Mouse (Mus musculus) kidney, embryonic 16.5 days (tissue): ENCODE data around the gene Fam43a. TPM values are rescaled to one million over a fixed set of nuclear protein-coding genes. Genes with fewer than 3 reads are reported as not detected.

ENCODE experiments used
- ATAC-seq: fragments of 200-750 bp; cut with Nextera tagmentation; 2 replicates; pipeline ENCODE4 v1.8.0; 2017; ENCODE audit warnings: moderate TSS enrichment; ENCODE audit not compliant: low FRiP score, low TSS enrichment
- H3K27ac ChIP-seq: fragments of 300-500 bp; sonication (generic); 2 replicates; pipeline ENCODE4 v1.5.1; 2014; ENCODE audit warnings: low read length
- H3K27me3 ChIP-seq: fragments of 300-500 bp; sonication (generic); 2 replicates; pipeline ENCODE4 v1.6.1; 2014; ENCODE audit warnings: low read length, control low read depth, mixed read lengths; ENCODE audit not compliant: insufficient read depth
- H3K36me3 ChIP-seq: fragments of 300-500 bp; sonication (generic); 2 replicates; pipeline ENCODE4 v1.6.1; 2014; ENCODE audit warnings: low read length, control low read depth, mixed read lengths; ENCODE audit not compliant: insufficient read depth
- H3K4me1 ChIP-seq: fragments of 300-500 bp; sonication (generic); 2 replicates; pipeline ENCODE4 v1.6.1; 2014; ENCODE audit warnings: low read length, control low read depth, mixed read lengths; ENCODE audit not compliant: insufficient read depth
- H3K4me2 ChIP-seq: fragments of 300-500 bp; sonication (generic); replicated peaks from 2 replicates; pipeline ENCODE4 v1.6.1; 2014; ENCODE audit warnings: low read depth, low read length
- H3K4me3 ChIP-seq: fragments of 300-500 bp; sonication (generic); 2 replicates; pipeline ENCODE4 v1.5.1; 2014; ENCODE audit warnings: mild to moderate bottlenecking, low read length
- H3K9ac ChIP-seq: fragments of 300-500 bp; sonication (generic); replicated peaks from 2 replicates; pipeline ENCODE4 v1.6.1; 2014; ENCODE audit warnings: low read length
- H3K9me3 ChIP-seq: fragments of 300-500 bp; sonication (generic); 2 replicates; pipeline ENCODE4 v1.6.1; 2016; ENCODE audit warnings: low read length, control low read depth
- WGBS: fragments of 180-500 bp; shearing (Covaris S2); extraction: QIAGEN DNeasy Blood & Tissue Kit; methylation state at CpG from one replicate; pipeline ENCODE4 v1.1.7; 2014; 5-methylcytosine and 5-hydroxymethylcytosine counted together
- polyA plus RNA-seq: library from polyadenylated mRNA; unstranded; fragments of >200 nt; fragmentation: Nextera tagmentation; extraction: Ambion mirVana; gene quantifications from 2 replicates; pipeline ENCODE4 v1.2.1, GENCODE M21; 2015

Fam43a gene
- polyA plus RNA-seq, 1 experiment from 2014 or later = 26.0 TPM

DNA sequence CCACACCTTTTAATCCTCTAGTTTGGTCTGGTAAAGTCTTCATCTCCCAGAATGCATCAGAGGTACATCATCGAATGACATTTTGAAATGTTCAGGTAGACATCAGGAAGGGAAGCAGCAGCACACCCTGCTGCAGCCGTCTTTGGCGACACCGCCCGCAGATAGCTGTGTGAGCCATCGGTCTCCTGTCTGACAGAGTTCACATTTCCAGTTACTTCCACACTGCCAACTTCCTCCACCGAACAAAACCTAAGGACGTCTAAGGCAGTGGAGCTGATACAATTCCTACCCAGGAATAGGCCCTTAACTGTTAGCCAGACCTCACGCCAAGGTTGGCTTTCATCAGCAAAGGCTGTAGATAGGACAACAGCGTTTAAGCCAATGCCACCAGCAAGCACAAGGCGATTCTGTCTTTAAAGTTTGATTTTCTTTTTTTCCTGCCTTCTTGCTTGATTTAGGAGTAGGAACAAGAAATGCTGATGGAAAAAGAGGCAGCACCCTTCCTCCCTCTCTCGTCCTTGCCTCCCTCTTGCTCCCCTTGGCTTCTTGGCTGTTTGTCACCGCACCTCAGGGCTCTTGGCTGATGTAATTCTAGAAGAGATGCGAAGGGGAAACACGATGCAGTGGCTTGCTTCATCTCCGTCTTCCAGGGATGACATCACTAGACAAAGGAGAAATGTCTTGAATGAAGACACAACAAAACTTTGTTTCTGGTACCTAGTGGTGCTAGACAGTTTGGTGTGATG lies 4.7 kb downstream of the Fam43a start:
- 55% methylated on average over 16 of the region's 16 CpGs for WGBS
- H3K4me2 ChIP-seq = peak overlapping the region; percentile 35; the same call in 1 of the 2 replicates
- no peak overlapping the region for H3K4me3 ChIP-seq
- H3K9me3 ChIP-seq = no peaks in the 10 kb centered on the region
- H3K36me3 ChIP-seq = no peaks in the 10 kb centered on the region
- no peak overlapping the region for H3K27ac ChIP-seq
- H3K4me1 ChIP-seq = peaks cover 63% of the 10 kb centered on the region
- H3K9ac ChIP-seq = no peak overlapping the region
- peaks cover 7% of the 10 kb centered on the region for H3K27me3 ChIP-seq
- ATAC-seq = no peak

DNA sequence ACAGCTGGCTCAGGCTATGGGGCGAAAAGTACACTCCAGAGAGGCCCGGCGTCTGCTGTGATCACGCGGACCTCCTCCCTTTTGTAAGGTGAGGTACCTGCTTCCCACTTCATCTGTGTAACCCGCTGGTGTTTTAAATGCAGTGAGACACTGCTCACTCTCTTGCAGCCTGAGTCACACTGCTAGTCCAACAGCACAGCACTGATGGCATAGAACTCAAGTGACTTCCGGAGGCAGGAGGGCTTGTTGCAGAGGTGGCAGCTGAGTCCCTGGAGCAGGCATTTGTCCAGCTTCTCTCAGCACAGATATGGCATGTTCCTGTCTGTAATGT lies 5.2 kb downstream of the Fam43a start:
- H3K27ac ChIP-seq = no peak overlapping the region
- no peak for ATAC-seq
- no peak overlapping the region for H3K4me3 ChIP-seq
- no peaks in the 10 kb centered on the region for H3K9me3 ChIP-seq
- no peak overlapping the region for H3K4me2 ChIP-seq
- peaks cover 7% of the 10 kb centered on the region for H3K27me3 ChIP-seq
- 55% methylated on average over 7 of the region's 7 CpGs for WGBS
- H3K36me3 ChIP-seq = no peaks in the 10 kb centered on the region
- H3K9ac ChIP-seq = 0 out of 2 replicates have a peak overlapping the region, but pooled peaks have one; percentile 7
- H3K4me1 ChIP-seq = peaks cover 60% of the 10 kb centered on the region

DNA sequence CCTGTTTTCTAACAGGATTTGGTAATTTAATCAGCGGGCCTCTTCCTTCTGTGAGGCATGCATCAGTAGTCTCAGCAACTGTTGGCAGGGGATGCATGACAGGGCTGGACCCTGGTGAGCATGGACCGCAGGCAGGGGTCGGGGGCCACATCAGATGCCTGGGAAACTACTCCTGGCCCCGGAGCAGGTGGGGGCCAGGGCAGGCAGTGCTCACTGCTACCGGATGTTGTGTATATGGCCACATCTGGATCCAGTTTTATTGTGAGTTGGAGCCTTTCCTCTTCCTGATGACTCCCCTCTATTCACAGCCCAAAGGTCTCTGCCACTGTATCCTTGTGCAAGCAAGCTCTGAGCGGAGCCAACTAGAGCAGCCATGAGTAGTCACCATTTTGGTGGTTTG lies 6.0 kb downstream of the Fam43a start:
- Histone ChIP-seq H3K9ac (no peak overlapping the region), H3K4me2 (0 out of 2 replicates have a peak overlapping the region, but pooled peaks have one; percentile 1), H3K9me3 (no peaks in the 10 kb centered on the region), H3K4me1 (peaks cover 57% of the 10 kb centered on the region), H3K27me3 (peaks cover 7% of the 10 kb centered on the region), H3K36me3 (no peaks in the 10 kb centered on the region), H3K27ac (no peak overlapping the region), H3K4me3 (no peak overlapping the region)
- peak; percentile 54 for ATAC-seq
- 26% methylated on average over 6 of the region's 6 CpGs for whole genome bisulfite sequencing

DNA sequence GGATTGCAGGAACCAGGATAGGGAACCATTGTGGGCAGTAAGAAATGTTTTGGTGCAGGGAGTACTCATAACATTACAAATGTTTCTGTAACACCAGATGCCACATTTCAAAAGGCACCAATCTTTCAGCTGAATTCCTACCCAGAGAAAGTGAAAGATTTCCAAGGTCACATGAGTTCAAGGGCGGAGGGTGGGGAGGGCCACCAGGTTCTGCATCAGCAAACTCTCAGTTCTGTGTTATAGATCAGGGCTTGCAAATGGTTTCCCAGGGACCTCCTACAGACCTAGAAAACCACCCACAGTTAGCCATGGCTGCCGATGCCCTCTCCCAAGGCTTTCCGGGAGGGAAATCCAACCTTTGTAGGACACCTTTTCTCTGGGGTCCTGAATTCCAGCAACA lies 8.3 kb downstream of the Fam43a start:
- Histone ChIP-seq H3K4me2 (no peak overlapping the region), H3K27me3 (no peaks in the 10 kb centered on the region), H3K4me1 (peaks cover 35% of the 10 kb centered on the region), H3K9me3 (no peaks in the 10 kb centered on the region), H3K27ac (no peak overlapping the region), H3K4me3 (no peak overlapping the region), H3K36me3 (no peaks in the 10 kb centered on the region), H3K9ac (no peak overlapping the region)
- 69% methylated on average over 3 of the region's 3 CpGs for WGBS
- ATAC-seq = no peak

DNA sequence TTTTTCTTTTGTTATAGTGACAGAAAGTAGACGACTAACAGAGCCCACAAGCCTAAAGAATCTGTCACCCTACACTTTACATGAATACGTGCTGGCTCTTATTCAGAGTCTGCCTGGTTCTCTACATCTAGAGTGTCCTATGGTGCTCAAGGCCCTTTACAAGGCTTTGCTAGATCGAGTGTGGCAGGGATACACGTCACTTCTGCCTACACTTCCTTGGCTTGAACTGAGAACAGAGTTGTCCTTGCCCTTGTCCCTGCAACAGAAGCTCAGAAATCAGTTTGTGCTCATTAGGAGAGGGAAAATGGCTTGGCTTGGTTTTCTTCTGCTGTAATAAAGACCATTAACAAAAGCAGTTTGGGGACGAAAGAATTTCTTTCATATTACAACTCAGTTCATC lies 11.8 kb downstream of the Fam43a start:
- Histone ChIP-seq H3K4me3 (no peak overlapping the region), H3K27ac (no peak overlapping the region), H3K4me1 (peaks cover 8% of the 10 kb centered on the region; the same call in 1 of the 2 replicates), H3K9ac (no peak overlapping the region), H3K27me3 (no peaks in the 10 kb centered on the region), H3K9me3 (no peaks in the 10 kb centered on the region), H3K4me2 (no peak overlapping the region), H3K36me3 (no peaks in the 10 kb centered on the region)
- 75% methylated on average over 5 of the region's 5 CpGs for WGBS
- no peak for ATAC-seq

DNA sequence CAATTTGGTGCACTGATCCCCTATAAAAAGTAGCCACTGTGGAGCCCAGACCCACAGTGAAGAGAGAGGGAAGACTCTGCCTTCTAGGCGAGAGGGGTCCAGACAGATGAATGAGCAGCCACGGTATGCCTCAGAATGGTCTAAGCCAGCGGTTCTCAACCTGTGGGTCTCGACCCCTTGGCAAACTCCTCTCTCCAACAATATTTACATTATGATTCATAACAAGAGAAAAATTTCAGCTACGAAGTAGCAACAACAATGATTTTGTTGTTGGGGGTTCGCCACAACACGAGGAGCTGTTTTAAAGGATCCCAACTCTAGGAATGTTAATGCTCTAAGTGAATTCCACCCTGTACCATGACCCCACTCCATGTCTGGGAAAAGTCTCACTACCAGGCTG lies 13.6 kb downstream of the Fam43a start:
- Histone ChIP-seq H3K4me3 (no peak overlapping the region), H3K9me3 (no peaks in the 10 kb centered on the region), H3K27ac (no peak overlapping the region), H3K4me2 (no peak overlapping the region), H3K9ac (no peak overlapping the region), H3K4me1 (peaks cover 6% of the 10 kb centered on the region; the same call in 1 of the 2 replicates), H3K36me3 (no peaks in the 10 kb centered on the region), H3K27me3 (no peaks in the 10 kb centered on the region)
- ATAC-seq = no peak
- WGBS = 82% methylated on average over 7 of the region's 7 CpGs

DNA sequence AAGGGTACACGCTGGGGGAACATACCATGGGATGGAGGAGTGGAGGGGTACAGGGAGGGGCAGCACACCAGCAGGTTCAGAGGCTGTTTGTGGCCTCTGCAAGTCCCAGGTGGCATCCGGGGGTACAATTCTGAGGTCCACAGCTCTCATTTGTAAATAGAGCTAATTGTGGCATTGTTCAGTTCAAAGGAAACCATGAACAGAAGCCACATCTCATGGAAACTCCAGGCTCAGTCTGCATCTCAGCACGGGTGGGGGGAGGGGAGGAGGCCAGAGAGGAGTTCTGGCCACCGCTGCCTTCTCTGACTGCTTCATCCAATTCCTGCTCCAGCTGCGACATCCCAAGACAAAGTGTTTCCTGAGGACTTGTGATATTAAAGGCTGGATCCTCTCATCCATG lies 14.6 kb downstream of the Fam43a start:
- Histone ChIP-seq H3K4me1 (peaks cover 6% of the 10 kb centered on the region; the same call in 1 of the 2 replicates), H3K27me3 (no peaks in the 10 kb centered on the region), H3K9ac (no peak overlapping the region), H3K4me2 (no peak overlapping the region), H3K9me3 (no peaks in the 10 kb centered on the region), H3K36me3 (no peaks in the 10 kb centered on the region), H3K27ac (no peak overlapping the region), H3K4me3 (no peak overlapping the region)
- 23% methylated on average over 5 of the region's 5 CpGs for WGBS
- no peak for ATAC-seq

DNA sequence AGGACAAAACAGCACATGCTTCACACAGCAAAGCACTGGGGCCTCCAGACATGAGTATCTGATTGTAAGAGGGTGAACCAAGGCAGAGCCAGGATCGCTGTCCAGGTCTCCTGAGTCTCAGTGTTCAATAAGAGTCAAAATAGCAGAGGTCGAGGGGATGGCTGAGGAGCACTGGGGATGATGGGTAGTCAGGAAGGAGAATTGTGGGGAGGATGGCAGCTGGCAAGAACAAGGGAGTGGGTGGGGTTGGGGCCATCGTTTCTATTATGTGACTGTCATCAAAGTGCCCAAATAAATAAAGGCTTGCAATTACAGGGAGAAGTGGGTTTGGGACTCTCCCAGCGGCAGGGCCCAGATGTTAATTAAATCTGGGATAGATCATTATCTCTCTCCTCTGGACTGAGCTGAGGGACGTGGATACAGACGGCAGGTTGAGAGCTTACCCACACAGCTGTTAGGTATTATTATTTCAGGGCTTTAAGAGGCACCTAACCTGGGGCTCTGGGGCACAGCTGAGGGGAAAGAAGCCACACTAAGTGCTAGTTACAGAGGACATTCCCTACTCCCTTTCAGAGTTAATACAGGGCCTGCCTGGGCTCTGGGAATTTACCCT lies 15.3 kb downstream of the Fam43a start:
- H3K27ac ChIP-seq = no peak overlapping the region
- no peaks in the 10 kb centered on the region for H3K36me3 ChIP-seq
- no peak overlapping the region for H3K4me2 ChIP-seq
- no peaks in the 10 kb centered on the region for H3K9me3 ChIP-seq
- no peak for ATAC-seq
- H3K9ac ChIP-seq = no peak overlapping the region
- H3K27me3 ChIP-seq = no peaks in the 10 kb centered on the region
- peaks cover 6% of the 10 kb centered on the region; the same call in 1 of the 2 replicates for H3K4me1 ChIP-seq
- no peak overlapping the region for H3K4me3 ChIP-seq
- WGBS = 18% methylated on average over 6 of the region's 6 CpGs

DNA sequence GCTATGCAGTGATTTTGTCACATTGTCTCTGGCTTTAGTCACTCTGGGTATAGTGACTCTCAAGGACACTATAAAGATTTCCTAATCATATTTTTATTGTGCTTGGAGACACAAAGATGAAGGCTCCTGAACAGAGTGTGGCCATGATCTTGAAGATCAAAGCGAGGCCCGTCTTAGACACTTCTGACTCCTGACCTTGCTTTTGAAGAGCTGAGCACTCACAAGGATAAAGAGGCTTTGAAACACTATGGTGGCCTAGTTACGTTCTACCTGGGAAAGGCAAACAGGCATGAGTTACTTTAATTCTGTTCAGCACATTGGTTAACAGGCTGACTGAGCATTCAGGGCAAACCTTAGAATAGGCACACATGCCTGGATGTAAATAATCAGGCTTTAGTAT lies 16.8 kb downstream of the Fam43a start:
- H3K27me3 ChIP-seq = no peaks in the 10 kb centered on the region
- no peaks in the 10 kb centered on the region for H3K36me3 ChIP-seq
- no peak for ATAC-seq
- no peak overlapping the region for H3K4me3 ChIP-seq
- H3K4me1 ChIP-seq = peaks cover 6% of the 10 kb centered on the region; the same call in 1 of the 2 replicates
- no peak overlapping the region for H3K27ac ChIP-seq
- H3K9me3 ChIP-seq = no peaks in the 10 kb centered on the region
- H3K9ac ChIP-seq = no peak overlapping the region
- no peak overlapping the region for H3K4me2 ChIP-seq
- 81% methylated on average over 3 of the region's 3 CpGs for WGBS

DNA sequence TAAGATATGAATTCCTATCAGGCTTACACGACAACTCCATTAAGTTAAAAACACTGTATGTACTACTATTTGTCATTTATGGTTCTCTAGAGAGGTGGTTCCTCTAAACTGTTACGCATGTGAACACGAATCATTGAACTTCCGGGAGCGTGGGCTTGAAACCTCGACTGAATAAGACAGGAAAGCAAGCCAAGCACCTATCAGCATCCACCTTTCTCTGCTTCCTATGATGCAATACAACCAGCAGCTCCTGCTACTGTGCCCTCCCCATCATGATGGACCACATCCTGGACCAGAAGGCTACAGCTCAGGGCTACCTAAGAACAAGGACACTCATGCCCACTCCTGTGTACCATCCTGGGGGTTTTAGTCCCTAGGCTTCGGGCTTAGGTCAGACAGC lies 24.1 kb downstream of the Fam43a start:
- H3K4me2 ChIP-seq = no peak overlapping the region
- H3K36me3 ChIP-seq = no peaks in the 10 kb centered on the region
- ATAC-seq = no peak
- no peak overlapping the region for H3K27ac ChIP-seq
- 70% methylated on average over 7 of the region's 7 CpGs for WGBS
- H3K4me1 ChIP-seq = no peaks in the 10 kb centered on the region
- H3K4me3 ChIP-seq = no peak overlapping the region
- no peaks in the 10 kb centered on the region for H3K9me3 ChIP-seq
- H3K9ac ChIP-seq = no peak overlapping the region
- no peaks in the 10 kb centered on the region for H3K27me3 ChIP-seq
